Mouse (Mus musculus) limb, embryonic 11.5 days (tissue): ENCODE results near the gene Gm11168. TPM values are rescaled to one million over a fixed set of nuclear protein-coding genes. Genes with fewer than 3 reads are reported as not detected.
"Not testable (repeated sequence)": the region's sequence is repeated elsewhere in the genome, so short reads cannot be mapped to it uniquely, and the experiment has no call there.

Experiments used
- ATAC-seq: fragments of 200-750 bp; cut with Nextera tagmentation; 2 replicates; pipeline ENCODE4 v1.8.0; 2017; ENCODE audit warnings: low read depth; ENCODE audit not compliant: insufficient number of reproducible peaks, low FRiP score, low TSS enrichment
- DNase-seq: peaks from one replicate; pipeline ENCODE4 v3.0.0-alpha.2; 2015; ENCODE audit warnings: low spot score
- H3K27ac ChIP-seq: fragments of 300-500 bp; sonication (generic); replicated peaks from 2 replicates; pipeline ENCODE4 v1.5.1; 2014; ENCODE audit warnings: low read depth, mild to moderate bottlenecking, low read length
- H3K27me3 ChIP-seq: fragments of 300-500 bp; sonication (generic); 2 replicates; pipeline ENCODE4 v1.6.1; 2014; ENCODE audit warnings: mild to moderate bottlenecking, low read length, mixed read lengths; ENCODE audit not compliant: control insufficient read depth, insufficient read depth
- H3K36me3 ChIP-seq: fragments of 300-500 bp; sonication (generic); 2 replicates; pipeline ENCODE4 v1.6.1; 2014; ENCODE audit warnings: mild to moderate bottlenecking, low read length, moderate library complexity, mixed read lengths; ENCODE audit not compliant: control insufficient read depth, insufficient read depth
- H3K4me1 ChIP-seq: fragments of 300-500 bp; sonication (generic); 2 replicates; pipeline ENCODE4 v1.6.1; 2014; ENCODE audit warnings: low read length, mixed read lengths; ENCODE audit not compliant: control insufficient read depth, insufficient read depth
- H3K4me2 ChIP-seq: fragments of 300-500 bp; sonication (generic); 2 replicates; pipeline ENCODE4 v1.6.1; 2014; ENCODE audit warnings: low read depth, mild to moderate bottlenecking, moderate library complexity; ENCODE audit not compliant: severe bottlenecking
- H3K4me3 ChIP-seq: fragments of 300-500 bp; sonication (generic); 2 replicates; pipeline ENCODE4 v1.5.1; 2014; ENCODE audit warnings: low read depth, low read length
- H3K9ac ChIP-seq: fragments of 300-500 bp; sonication (generic); 2 replicates; pipeline ENCODE4 v1.6.1; 2014; ENCODE audit warnings: mild to moderate bottlenecking, low read length
- H3K9me3 ChIP-seq: fragments of 300-500 bp; sonication (generic); 2 replicates; pipeline ENCODE4 v1.6.1; 2016; ENCODE audit warnings: low read length; ENCODE audit not compliant: control insufficient read depth
- WGBS: fragments of 180-500 bp; shearing (Covaris S2); extraction: QIAGEN DNeasy Blood & Tissue Kit; methylation state at CpG from one replicate; pipeline ENCODE4 v1.1.7; 2014; 5-methylcytosine and 5-hydroxymethylcytosine counted together
- polyA plus RNA-seq: library from polyadenylated mRNA; unstranded; fragments of >200 nt; fragmentation: Nextera tagmentation; extraction: Ambion mirVana; gene quantifications from 2 replicates; pipeline ENCODE4 v1.2.1, GENCODE M21; 2014

The Gm11168 gene
- not detected in 2 replicates for polyA plus RNA-seq

DNA sequence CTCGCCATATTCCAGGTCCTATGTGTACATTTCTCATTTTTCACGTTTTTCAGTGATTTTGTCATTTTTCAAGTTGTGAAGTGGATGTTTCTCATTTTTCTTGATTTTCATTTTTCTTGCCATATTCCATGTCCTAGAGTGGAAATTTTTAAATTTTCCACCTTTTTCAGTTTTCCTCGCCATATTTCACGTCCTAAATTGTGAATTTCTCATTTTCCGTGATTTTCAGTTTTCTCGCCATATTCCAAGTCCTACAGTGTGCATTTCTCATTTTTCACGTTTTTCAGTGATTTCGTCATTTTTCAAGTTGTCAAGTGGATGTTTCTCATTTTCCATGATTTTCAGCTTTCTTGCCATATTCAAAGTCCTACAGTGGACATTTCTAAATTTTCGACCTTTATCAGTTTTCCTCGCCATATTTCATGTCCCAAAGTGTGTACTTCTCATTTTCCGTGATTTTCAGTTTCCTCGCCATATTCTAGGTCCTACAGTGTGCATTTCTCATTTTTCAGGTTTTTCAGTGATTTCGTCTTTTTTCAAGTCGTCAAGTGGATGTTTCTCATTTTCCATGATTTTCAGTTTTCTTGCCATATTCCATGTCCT is at the start of gene Gm11168:
Gm11168 (plus strand) TSS at position 553 of the 603 bp plus-strand sequence.
- H3K27me3 ChIP-seq, H3K27ac ChIP-seq, H3K36me3 ChIP-seq, H3K9me3 ChIP-seq, DNase-seq, H3K9ac ChIP-seq, H3K4me1 ChIP-seq, H3K4me3 ChIP-seq, H3K4me2 ChIP-seq, ATAC-seq: not testable (repeated sequence)
- 66% methylated on average over 6 of the region's 14 CpGs for WGBS

GRCm38 (mm10) chr9:3000445-3000972 is 2.6 kb upstream of the Gm11168 start, which contains the start of gene Gm10722:
TSS of gene Gm10722 (plus strand) at chr9:3000922.
- not testable (repeated sequence) for H3K27me3 ChIP-seq, H3K36me3 ChIP-seq, H3K9ac ChIP-seq, H3K4me3 ChIP-seq, H3K9me3 ChIP-seq, H3K4me1 ChIP-seq, H3K4me2 ChIP-seq, H3K27ac ChIP-seq, ATAC-seq
- peak; percentile 21 for DNase-seq
- WGBS, result 67% methylated on average over 12 of the region's 12 CpGs

- H3K9me3 ChIP-seq, H3K4me3 ChIP-seq, H3K4me1 ChIP-seq, DNase-seq, ATAC-seq, H3K4me2 ChIP-seq, H3K27me3 ChIP-seq, H3K36me3 ChIP-seq, H3K27ac ChIP-seq, H3K9ac ChIP-seq: not testable (repeated sequence)
- WGBS, result 66% methylated on average over 8 of the region's 8 CpGs
Observed at GRCm38 (mm10) chr9:3001006-3001405, 2.1 kb upstream of the Gm11168 start.

GRCm38 (mm10) chr9:3001948-3002659 is 1.0 kb upstream of the Gm11168 start:
- not testable (repeated sequence) for H3K4me2 ChIP-seq, H3K9me3 ChIP-seq, H3K4me1 ChIP-seq, H3K36me3 ChIP-seq, H3K27ac ChIP-seq, DNase-seq, H3K4me3 ChIP-seq, H3K27me3 ChIP-seq, H3K9ac ChIP-seq
- peak; percentile 92 for ATAC-seq
- 58% methylated on average over 8 of the region's 11 CpGs for WGBS

GRCm38 (mm10) chr9:3006179-3006578 is 3.0 kb downstream of the Gm11168 start:
- not testable (repeated sequence) for H3K4me2 ChIP-seq, ATAC-seq, DNase-seq, H3K9ac ChIP-seq, H3K9me3 ChIP-seq, H3K4me1 ChIP-seq, H3K4me3 ChIP-seq, H3K36me3 ChIP-seq, H3K27ac ChIP-seq, H3K27me3 ChIP-seq
- 83% methylated on average over 1 of the region's 5 CpGs for WGBS

DNA sequence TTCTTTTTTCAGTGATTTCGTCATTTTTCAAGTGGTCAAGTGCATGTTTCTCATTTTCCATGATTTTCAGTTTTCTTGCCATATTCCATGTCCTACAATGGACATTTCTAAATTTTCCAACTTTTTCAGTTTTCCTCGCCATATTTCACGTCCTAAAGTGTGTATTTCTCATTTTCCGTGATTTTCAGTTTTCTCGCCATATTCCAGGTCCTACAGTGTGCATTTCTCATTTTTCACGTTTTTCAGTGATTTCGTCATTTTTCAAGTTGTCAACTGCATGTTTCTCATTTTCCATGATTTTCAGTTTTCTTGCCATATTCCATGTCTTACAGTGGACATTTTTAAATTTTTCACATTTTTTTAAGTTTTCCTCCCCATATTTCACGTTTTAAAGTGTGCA is 3.5 kb downstream of the Gm11168 start:
- 69% methylated on average over 7 of the region's 8 CpGs for WGBS
- not testable (repeated sequence) for H3K27me3 ChIP-seq, H3K4me3 ChIP-seq, H3K4me1 ChIP-seq, H3K4me2 ChIP-seq, H3K27ac ChIP-seq, H3K9ac ChIP-seq, H3K9me3 ChIP-seq, DNase-seq, H3K36me3 ChIP-seq
- ATAC-seq, result peak; percentile 79

- not testable (repeated sequence) for H3K27me3 ChIP-seq, DNase-seq, H3K36me3 ChIP-seq, H3K9me3 ChIP-seq, H3K9ac ChIP-seq, H3K4me1 ChIP-seq, H3K4me3 ChIP-seq, H3K4me2 ChIP-seq, H3K27ac ChIP-seq
- 77% methylated on average over 7 of the region's 9 CpGs for WGBS
- 0 out of 2 replicates have a peak, but pooled peaks have one; percentile 31 for ATAC-seq
Observed at GRCm38 (mm10) chr9:3007272-3007671, 4.1 kb downstream of the Gm11168 start.

GRCm38 (mm10) chr9:3009331-3009730 is 6.2 kb downstream of the Gm11168 start:
- not testable (repeated sequence) for DNase-seq, H3K9ac ChIP-seq, H3K4me2 ChIP-seq, H3K36me3 ChIP-seq, H3K4me3 ChIP-seq, H3K27ac ChIP-seq, H3K4me1 ChIP-seq, H3K9me3 ChIP-seq, H3K27me3 ChIP-seq
- ATAC-seq, result peak; percentile 63
- no CpG with 5 or more reads among the region's 5 CpGs for WGBS
